Mouse (Mus musculus): Measurements from ENCODE around the gene Eif4a3. TPM values are rescaled to one million over a fixed set of nuclear protein-coding genes. Genes with fewer than 3 reads are reported as not detected.
A peak's percentile ranks its signal among the peaks of the same experiment; 100 is the strongest.
"Not testable (repeated sequence)": the region's sequence is repeated elsewhere in the genome, so short reads cannot be mapped to it uniquely, and the experiment has no call there.

Gene Eif4a3
- polyA plus RNA-seq, 1 experiment from 2014 or later: 463 TPM

GRCm38 (mm10) chr11:119267241-119267674, 32.6 kb downstream of the Eif4a3 start:
- H3K4me1 ChIP-seq (ENCODE audit: control insufficient read depth, insufficient read depth, low read length): 0 out of 2 replicates have a peak, but pooled peaks cover 2% of the 10 kb centered on the region
- no peaks in the 10 kb centered on the region; the same call in 1 of the 2 replicates for H3K36me3 ChIP-seq (ENCODE audit: control insufficient read depth, insufficient read depth, low read length)
- H3K4me2 ChIP-seq (ENCODE audit: low read depth, severe bottlenecking): peak overlapping the region; percentile 75
- no peaks in the 10 kb centered on the region for H3K9me3 ChIP-seq (ENCODE audit: control insufficient read depth, low read length)
- no peak overlapping the region for H3K4me3 ChIP-seq (ENCODE audit: low read depth, low read length)
- no peak overlapping the region for H3K9ac ChIP-seq (ENCODE audit: low read length)
- DNase-seq (ENCODE audit: low spot score) (no peak), ATAC-seq (ENCODE audit: insufficient number of reproducible peaks, low FRiP score, low TSS enrichment, low read depth) (0 out of 2 replicates have a peak, but pooled peaks have one; percentile 29)
- 63% methylated on average over 6 of the region's 6 CpGs for WGBS
- H3K27me3 ChIP-seq (ENCODE audit: control insufficient read depth, insufficient read depth, low read length): no peaks in the 10 kb centered on the region
- H3K27ac ChIP-seq (replicated peaks; ENCODE audit: low read depth, low read length): no peak overlapping the region

- no peak overlapping the region for H3K4me2 ChIP-seq (ENCODE audit: low read depth, severe bottlenecking)
- H3K4me3 ChIP-seq (ENCODE audit: low read depth, low read length): no peak overlapping the region
- no peak overlapping the region for H3K9ac ChIP-seq (ENCODE audit: low read length)
- H3K27ac ChIP-seq (replicated peaks; ENCODE audit: low read depth, low read length): no peak overlapping the region
- no peaks in the 10 kb centered on the region for H3K27me3 ChIP-seq (ENCODE audit: control insufficient read depth, insufficient read depth, low read length)
- H3K36me3 ChIP-seq (ENCODE audit: control insufficient read depth, insufficient read depth, low read length): no peaks in the 10 kb centered on the region; the same call in 1 of the 2 replicates
- no peaks in the 10 kb centered on the region for H3K9me3 ChIP-seq (ENCODE audit: control insufficient read depth, low read length)
- ATAC-seq (ENCODE audit: insufficient number of reproducible peaks, low FRiP score, low TSS enrichment, low read depth) (no peak), DNase-seq (ENCODE audit: low spot score) (no peak)
- WGBS: 75% methylated on average over 7 of the region's 7 CpGs
- H3K4me1 ChIP-seq (ENCODE audit: control insufficient read depth, insufficient read depth, low read length): 0 out of 2 replicates have a peak, but pooled peaks cover 2% of the 10 kb centered on the region
Observed at GRCm38 (mm10) chr11:119265811-119266210, 34.1 kb downstream of the Eif4a3 start.

DNA sequence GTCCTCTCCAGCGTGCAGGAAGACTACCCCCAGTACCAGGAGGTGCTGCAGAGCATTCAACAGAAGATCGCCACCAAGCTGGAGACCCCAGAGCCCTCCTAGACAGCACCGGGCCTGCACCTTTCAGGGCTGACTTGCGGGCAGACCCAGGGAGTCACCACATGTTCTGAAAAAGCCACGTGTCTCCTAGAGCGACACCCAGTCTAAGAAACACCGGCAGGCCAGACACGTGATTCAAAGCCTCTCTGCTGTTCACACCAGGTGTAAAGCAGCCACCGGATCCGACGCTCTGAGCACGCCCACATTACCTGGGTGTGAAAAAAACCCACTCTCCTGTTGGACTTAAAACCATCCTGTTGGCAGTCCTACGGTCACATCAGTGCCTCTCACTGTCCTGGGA, 35.5 kb downstream of the Eif4a3 start:
- H3K4me3 ChIP-seq (ENCODE audit: low read depth, low read length): no peak overlapping the region
- H3K27ac ChIP-seq (replicated peaks; ENCODE audit: low read depth, low read length): no peak overlapping the region
- no peak overlapping the region for H3K4me2 ChIP-seq (ENCODE audit: low read depth, severe bottlenecking)
- 0 out of 2 replicates have a peak, but pooled peaks cover 2% of the 10 kb centered on the region for H3K4me1 ChIP-seq (ENCODE audit: control insufficient read depth, insufficient read depth, low read length)
- H3K36me3 ChIP-seq (ENCODE audit: control insufficient read depth, insufficient read depth, low read length): no peaks in the 10 kb centered on the region
- 90% methylated on average over 13 of the region's 13 CpGs for WGBS
- no peak for ATAC-seq (ENCODE audit: insufficient number of reproducible peaks, low FRiP score, low TSS enrichment, low read depth)
- DNase-seq (ENCODE audit: low spot score): no peak
- no peak overlapping the region for H3K9ac ChIP-seq (ENCODE audit: low read length)
- no peaks in the 10 kb centered on the region for H3K27me3 ChIP-seq (ENCODE audit: control insufficient read depth, insufficient read depth, low read length)
- H3K9me3 ChIP-seq (ENCODE audit: control insufficient read depth, low read length): no peaks in the 10 kb centered on the region

- Histone ChIP-seq H3K36me3 (ENCODE audit: control insufficient read depth, insufficient read depth, low read length) (no peaks in the 10 kb centered on the region), H3K4me3 (ENCODE audit: low read depth, low read length) (no peak overlapping the region), H3K27ac (replicated peaks; ENCODE audit: low read depth, low read length) (no peak overlapping the region), H3K9me3 (ENCODE audit: control insufficient read depth, low read length) (no peaks in the 10 kb centered on the region), H3K9ac (ENCODE audit: low read length) (no peak overlapping the region), H3K27me3 (ENCODE audit: control insufficient read depth, insufficient read depth, low read length) (no peaks in the 10 kb centered on the region), H3K4me2 (ENCODE audit: low read depth, severe bottlenecking) (no peak overlapping the region), H3K4me1 (ENCODE audit: control insufficient read depth, insufficient read depth, low read length) (no peaks in the 10 kb centered on the region)
- WGBS: 88% methylated on average over 8 of the region's 8 CpGs
- no peak for ATAC-seq (ENCODE audit: insufficient number of reproducible peaks, low FRiP score, low TSS enrichment, low read depth)
- DNase-seq (ENCODE audit: low spot score): no peak
Observed at GRCm38 (mm10) chr11:119259977-119260376, 39.9 kb downstream of the Eif4a3 start.

DNA sequence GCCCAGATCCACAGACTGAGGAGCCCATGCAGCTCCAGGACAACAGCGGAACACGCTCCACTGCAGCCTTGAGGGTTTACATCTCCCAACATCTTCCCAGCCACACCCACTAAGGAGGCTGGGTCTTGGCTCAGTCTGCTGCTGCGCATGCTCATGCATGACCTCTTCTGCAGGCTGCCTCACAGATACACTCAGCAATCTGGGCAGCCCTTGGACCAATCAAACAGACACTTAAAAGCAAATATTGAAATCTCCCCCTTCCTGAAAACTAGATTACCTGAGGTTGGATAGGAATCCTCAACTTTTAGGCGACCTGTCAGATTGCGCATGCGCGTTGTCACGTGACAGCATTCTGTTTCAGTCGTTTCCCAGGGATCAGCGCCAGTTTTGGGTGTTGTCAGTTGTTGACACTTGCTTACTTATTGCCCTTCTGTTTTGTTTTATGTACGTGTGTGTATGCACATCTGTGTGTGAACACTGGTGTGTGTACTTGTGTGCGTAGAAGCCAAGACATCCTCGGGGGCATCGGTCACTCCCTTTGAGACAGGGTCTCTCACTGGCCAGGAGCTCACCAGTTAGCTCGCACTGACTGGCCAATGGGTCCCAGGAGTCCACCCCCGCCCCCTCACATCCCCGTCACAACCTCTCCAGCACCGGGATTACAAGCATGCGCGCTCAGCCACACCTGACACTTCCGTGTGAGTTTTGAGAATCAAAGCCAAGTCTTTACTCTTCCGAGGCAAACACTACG, 41.1 kb downstream of the Eif4a3 start:
- H3K27ac ChIP-seq (replicated peaks; ENCODE audit: low read depth, low read length): no peak overlapping the region
- no peaks in the 10 kb centered on the region for H3K4me1 ChIP-seq (ENCODE audit: control insufficient read depth, insufficient read depth, low read length)
- H3K4me3 ChIP-seq (ENCODE audit: low read depth, low read length): peak overlapping the region; percentile 3; the same call in 1 of the 2 replicates
- H3K9ac ChIP-seq (ENCODE audit: low read length): no peak overlapping the region; the same call in 1 of the 2 replicates
- H3K27me3 ChIP-seq (ENCODE audit: control insufficient read depth, insufficient read depth, low read length): no peaks in the 10 kb centered on the region
- DNase-seq (ENCODE audit: low spot score) (peak; percentile 49), ATAC-seq (ENCODE audit: insufficient number of reproducible peaks, low FRiP score, low TSS enrichment, low read depth) (no peak)
- H3K36me3 ChIP-seq (ENCODE audit: control insufficient read depth, insufficient read depth, low read length): no peaks in the 10 kb centered on the region
- no peaks in the 10 kb centered on the region for H3K9me3 ChIP-seq (ENCODE audit: control insufficient read depth, low read length)
- peak overlapping the region; percentile 36 for H3K4me2 ChIP-seq (ENCODE audit: low read depth, severe bottlenecking)
- 62% methylated on average over 23 of the region's 23 CpGs for WGBS

DNA sequence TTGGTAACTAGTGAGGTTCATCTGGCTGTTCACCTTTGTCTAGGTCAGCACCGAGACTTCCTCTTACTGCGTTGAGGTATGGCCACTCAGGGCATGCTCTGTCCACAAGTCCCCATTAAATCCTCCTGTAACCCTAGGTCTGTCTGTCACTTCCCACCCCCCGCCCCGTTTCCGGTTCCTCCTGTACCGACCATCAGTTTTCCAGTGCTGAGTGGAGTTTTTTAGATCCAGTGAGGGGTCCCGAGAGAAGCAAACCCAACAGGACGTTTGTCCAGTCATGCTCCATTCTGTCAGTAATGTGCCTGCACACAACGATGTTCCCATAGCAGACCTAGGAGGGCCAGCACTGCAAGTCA, 41.7 kb downstream of the Eif4a3 start:
- Histone ChIP-seq H3K36me3 (ENCODE audit: control insufficient read depth, insufficient read depth, low read length) (no peaks in the 10 kb centered on the region), H3K9me3 (ENCODE audit: control insufficient read depth, low read length) (no peaks in the 10 kb centered on the region), H3K4me2 (ENCODE audit: low read depth, severe bottlenecking) (peak overlapping the region; percentile 36), H3K27ac (replicated peaks; ENCODE audit: low read depth, low read length) (no peak overlapping the region), H3K27me3 (ENCODE audit: control insufficient read depth, insufficient read depth, low read length) (no peaks in the 10 kb centered on the region), H3K4me1 (ENCODE audit: control insufficient read depth, insufficient read depth, low read length) (peaks cover under 1% of the 10 kb centered on the region; the same call in 1 of the 2 replicates), H3K9ac (ENCODE audit: low read length) (no peak overlapping the region), H3K4me3 (ENCODE audit: low read depth, low read length) (peak overlapping the region; percentile 3; the same call in 1 of the 2 replicates)
- ATAC-seq (ENCODE audit: insufficient number of reproducible peaks, low FRiP score, low TSS enrichment, low read depth) (no peak), DNase-seq (ENCODE audit: low spot score) (no peak)
- WGBS: 63% methylated on average over 9 of the region's 9 CpGs

- 77% methylated on average over 5 of the region's 5 CpGs for WGBS
- not testable (repeated sequence) for H3K4me1 ChIP-seq (ENCODE audit: control insufficient read depth, insufficient read depth, low read length); H3K9ac ChIP-seq (ENCODE audit: low read length); H3K36me3 ChIP-seq (ENCODE audit: control insufficient read depth, insufficient read depth, low read length); ATAC-seq (ENCODE audit: insufficient number of reproducible peaks, low FRiP score, low TSS enrichment, low read depth); H3K27me3 ChIP-seq (ENCODE audit: control insufficient read depth, insufficient read depth, low read length); H3K4me3 ChIP-seq (ENCODE audit: low read depth, low read length); DNase-seq (ENCODE audit: low spot score); H3K4me2 ChIP-seq (ENCODE audit: low read depth, severe bottlenecking); H3K27ac ChIP-seq (replicated peaks; ENCODE audit: low read depth, low read length); H3K9me3 ChIP-seq (ENCODE audit: control insufficient read depth, low read length)
Observed at GRCm38 (mm10) chr11:119256557-119256956, 43.3 kb downstream of the Eif4a3 start.

DNA sequence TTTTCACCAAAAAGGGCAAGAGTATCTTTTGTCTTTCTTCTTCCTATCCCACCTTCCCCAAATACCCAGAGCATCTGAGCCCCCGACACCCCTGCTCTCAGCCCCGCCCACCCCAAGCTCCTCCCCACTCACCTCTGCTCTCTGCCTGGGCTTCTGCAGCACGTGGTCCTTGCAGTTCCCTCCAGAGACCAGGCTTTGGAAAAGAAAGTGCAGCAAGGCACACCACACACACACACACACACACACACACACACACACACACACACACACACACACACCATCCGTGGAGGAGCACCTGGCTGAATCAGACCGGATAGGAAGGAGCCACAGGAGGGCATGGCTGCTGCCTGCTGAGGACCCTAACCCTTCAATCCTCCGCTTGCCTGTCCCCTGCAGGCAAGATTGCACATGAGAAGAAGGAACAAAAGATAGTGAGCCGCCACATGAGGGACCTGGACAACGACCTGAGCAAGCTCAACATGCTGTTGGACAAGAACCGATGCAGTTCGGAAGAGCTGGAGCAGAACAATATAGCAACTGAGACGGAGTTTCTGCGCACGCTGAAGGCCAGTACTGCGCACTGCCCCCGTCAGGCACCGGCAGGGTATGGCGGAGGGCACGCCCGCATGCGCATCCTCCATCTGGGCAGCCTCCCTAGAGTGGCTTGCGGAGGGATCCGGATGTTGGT, 46.9 kb downstream of the Eif4a3 start:
- Histone ChIP-seq H3K4me3 (ENCODE audit: low read depth, low read length) (peak overlapping the region; percentile 20), H3K4me1 (ENCODE audit: control insufficient read depth, insufficient read depth, low read length) (peaks cover 18% of the 10 kb centered on the region; the same call in 1 of the 2 replicates), H3K9me3 (ENCODE audit: control insufficient read depth, low read length) (no peaks in the 10 kb centered on the region), H3K9ac (ENCODE audit: low read length) (0 out of 2 replicates have a peak overlapping the region, but pooled peaks have one; percentile 23), H3K27ac (replicated peaks; ENCODE audit: low read depth, low read length) (no peak overlapping the region), H3K27me3 (ENCODE audit: control insufficient read depth, insufficient read depth, low read length) (no peaks in the 10 kb centered on the region), H3K36me3 (ENCODE audit: control insufficient read depth, insufficient read depth, low read length) (no peaks in the 10 kb centered on the region), H3K4me2 (ENCODE audit: low read depth, severe bottlenecking) (peak overlapping the region; percentile 52)
- ATAC-seq (ENCODE audit: insufficient number of reproducible peaks, low FRiP score, low TSS enrichment, low read depth) (0 out of 2 replicates have a peak, but pooled peaks have one; percentile 18), DNase-seq (ENCODE audit: low spot score) (peak; percentile 76)
- 4% methylated on average over 22 of the region's 22 CpGs for WGBS
